Mouse (Mus musculus) CH12.LX (cell line): ENCODE measurements around the gene Sec31b.

ENCODE experiments used
- CTCF ChIP-seq, 2 experiments: IDR thresholded peaks in 1 of 2; conservative IDR thresholded peaks in 1 of 2; 2 replicates each; pipeline ENCODE4 v1.5.1; 2011 to 2012; ENCODE audit warnings: low read depth in 2 of 2, low read length in 2 of 2, improper control_type of control experiment in 1 of 2, inconsistent platforms in 1 of 2, mild to moderate bottlenecking in 1 of 2, moderate library complexity in 1 of 2
- EP300 ChIP-seq: IDR thresholded peaks from 2 replicates; pipeline ENCODE4 v1.6.1; 2011; ENCODE audit warnings: low read length, improper control_type of control experiment
- JUN ChIP-seq: IDR thresholded peaks from 2 replicates; pipeline ENCODE4 v1.6.1; 2011; ENCODE audit warnings: low read depth, mild to moderate bottlenecking, low read length, improper control_type of control experiment, moderate library complexity; ENCODE audit not compliant: insufficient read depth
- MAX ChIP-seq: IDR thresholded peaks from 2 replicates; pipeline ENCODE4 v1.6.1; 2011; ENCODE audit warnings: low read length, improper control_type of control experiment
- MEF2A ChIP-seq: IDR thresholded peaks from 2 replicates; pipeline ENCODE4 v1.6.1; 2014; ENCODE audit warnings: low read depth, mild to moderate bottlenecking, inconsistent platforms, low read length, improper control_type of control experiment, borderline replicate concordance
- POLR2A ChIP-seq: IDR thresholded peaks from 2 replicates; pipeline ENCODE4 v1.6.1; 2011; ENCODE audit warnings: low read depth, mild to moderate bottlenecking, improper control_type of control experiment, low read length

DNA sequence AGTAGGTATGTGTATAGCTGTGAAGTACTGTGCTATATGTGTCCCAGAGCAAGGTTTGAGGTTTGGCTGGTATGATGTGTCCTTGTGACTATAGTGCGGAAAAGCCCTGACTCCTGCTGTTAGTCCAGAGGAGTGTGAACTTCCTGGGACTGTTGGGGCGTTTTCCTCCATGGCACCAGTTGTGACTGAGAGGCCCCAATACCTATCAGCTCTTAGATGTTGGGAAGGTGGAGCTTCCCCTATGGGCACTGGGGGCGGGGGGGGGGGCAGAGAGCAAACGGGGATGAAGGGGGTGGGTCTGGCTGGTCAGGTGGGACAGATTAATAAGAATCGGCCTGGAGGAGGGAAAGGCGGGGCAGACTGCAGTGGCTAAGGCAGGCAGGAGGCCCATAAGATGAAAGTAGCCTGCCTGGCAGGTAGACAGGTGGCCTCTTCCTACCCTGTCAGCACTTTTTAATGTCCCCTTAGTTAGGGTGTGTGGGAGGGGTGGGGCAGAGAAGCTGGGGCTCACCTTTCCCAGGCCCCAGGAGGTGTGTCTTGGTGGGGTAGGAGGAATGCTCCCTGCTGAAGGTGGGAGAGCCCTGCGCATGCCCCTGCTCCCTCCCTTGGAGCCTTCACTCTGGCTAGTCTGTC is 44.0 kb upstream of the Sec31b start:
- TF ChIP-seq EP300: no peak
- TF ChIP-seq CTCF (conservative IDR thresholded peaks at IDR 0.05 in 1 of 2, IDR thresholded peaks at IDR 0.05 in 1 of 2; ENCODE audit: low read depth in 2 of 2, low read length in 2 of 2): no peak
- no peak for TF ChIP-seq POLR2A
- TF ChIP-seq MEF2A: no peak
- TF ChIP-seq JUN: no peak
- TF ChIP-seq MAX: no peak
